Mouse (Mus musculus) c-Kit-positive CD71-positive TER-119-negative erythroid progenitor cells, embryonic 14.5 days (primary cell): ENCODE data around the gene Cbln3.

Source experiments
- DNase-seq: peaks from one replicate; pipeline ENCODE4 v3.0.0-alpha.2; 2013; ENCODE audit warnings: low read depth

The Cbln3 gene

GRCm38 (mm10) chr14:55845506-55846294 is 38.5 kb downstream of the Cbln3 start:
- no peak for DNase-seq

GRCm38 (mm10) chr14:55842794-55843193 is 41.4 kb downstream of the Cbln3 start:
- DNase-seq: no peak

- DNase-seq: no peak
Measured at GRCm38 (mm10) chr14:55840853-55841366, 43.3 kb downstream of the Cbln3 start.

- no peak for DNase-seq
Measured at GRCm38 (mm10) chr14:55838740-55839139, 45.5 kb downstream of the Cbln3 start.

GRCm38 (mm10) chr14:55838312-55838711 is 45.9 kb downstream of the Cbln3 start:
- no peak for DNase-seq

GRCm38 (mm10) chr14:55834808-55835533 is 49.2 kb downstream of the Cbln3 start:
- no peak for DNase-seq

- DNase-seq: no peak
Measured at GRCm38 (mm10) chr14:55833126-55833525, 51.1 kb downstream of the Cbln3 start.

- DNase-seq: no peak
Measured at GRCm38 (mm10) chr14:55830331-55830730, 53.9 kb downstream of the Cbln3 start.

GRCm38 (mm10) chr14:55829854-55830253 is 54.3 kb downstream of the Cbln3 start:
- DNase-seq: no peak
